Mouse (Mus musculus) retina, postnatal 1 day (tissue): ENCODE results near the gene Snrpg.

ENCODE experiments used
- DNase-seq: peaks from one replicate; pipeline ENCODE4 v3.0.0-alpha.2; 2012

The Snrpg gene

DNA sequence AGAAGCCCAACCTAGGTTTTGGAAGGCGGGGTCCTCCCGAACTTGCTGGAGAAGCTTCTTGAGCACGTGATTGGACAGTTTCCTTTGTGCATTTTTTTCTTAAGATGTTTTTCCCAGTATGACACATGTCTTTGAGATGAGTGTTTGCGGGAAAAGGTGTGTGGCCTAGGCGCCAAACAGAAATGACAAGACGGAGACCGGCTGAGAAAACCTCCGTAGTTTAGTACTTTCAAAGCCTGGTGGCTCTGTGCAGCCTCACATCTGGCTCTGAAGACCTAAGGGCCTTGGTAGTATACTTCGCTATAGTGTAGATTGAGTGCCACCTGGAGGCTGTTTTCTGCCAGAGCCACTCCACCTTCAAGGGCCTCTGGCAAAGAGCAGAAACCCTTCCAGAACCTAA, 29.9 kb downstream of the Snrpg start:
- DNase-seq = peak; percentile 76

- DNase-seq = no peak
These were observed 31.8 kb downstream of the Snrpg start for GRCm38 (mm10) chr6:86402681-86403607.

DNA sequence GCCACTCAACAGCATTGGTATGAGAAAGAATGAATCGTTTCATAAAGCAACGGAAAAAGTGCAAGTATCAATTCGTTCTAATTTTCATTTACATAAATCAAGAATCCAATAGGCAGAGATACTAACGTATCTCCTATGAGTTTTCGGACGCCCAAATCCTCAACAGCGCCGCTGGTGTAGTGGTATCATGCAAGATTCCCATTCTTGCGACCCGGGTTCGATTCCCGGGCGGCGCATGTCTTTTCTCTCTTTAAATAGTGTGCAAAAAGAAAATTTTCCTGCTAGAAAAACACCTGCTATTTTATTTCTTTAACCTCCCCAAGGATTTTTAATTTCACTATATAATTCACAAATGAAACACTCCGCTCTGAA, 32.6 kb downstream of the Snrpg start:
- DNase-seq = no peak

DNA sequence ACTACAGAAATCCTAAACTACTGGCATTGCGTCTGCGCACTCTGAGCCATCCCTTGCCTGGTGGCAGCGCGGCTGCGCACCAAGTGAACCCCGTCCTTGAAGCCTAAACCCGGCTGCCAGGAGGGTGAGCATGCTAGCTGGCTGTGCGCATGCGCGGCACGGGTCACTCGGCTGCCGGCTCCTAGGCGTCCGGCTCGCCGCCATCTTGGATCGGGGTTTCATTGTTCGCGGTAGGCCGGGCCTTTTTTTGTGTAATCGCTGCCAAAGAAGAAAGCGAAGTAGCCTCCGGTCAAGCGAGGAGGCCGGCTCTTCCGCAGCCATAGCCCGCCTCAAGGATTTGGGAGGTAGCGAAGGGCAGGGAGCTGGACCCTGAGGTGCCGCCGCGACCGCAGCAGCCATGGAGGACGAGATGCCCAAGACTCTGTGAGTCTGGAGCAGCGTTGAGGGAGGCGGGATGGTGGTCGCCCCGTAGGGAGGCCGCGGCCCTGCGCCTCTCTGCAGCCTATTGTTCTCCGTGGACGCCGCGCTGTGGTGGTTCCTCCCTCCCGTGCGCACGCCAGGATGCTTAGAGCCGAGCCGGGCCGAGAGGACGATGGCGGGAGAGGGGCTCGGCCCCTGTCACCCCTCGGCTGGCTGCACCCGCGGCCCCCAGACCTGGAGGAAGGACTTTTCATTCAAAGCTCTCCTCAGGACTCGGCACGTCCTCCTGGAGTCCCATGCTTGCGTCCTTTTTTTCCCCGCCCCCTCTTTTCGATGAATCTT, 33.2 kb downstream of the Snrpg start, which contains the start of gene Tia1:
Gene Tia1, plus strand, starts transcription at position 120 of the 762 bp plus-strand sequence.
- DNase-seq = peak; percentile 99

DNA sequence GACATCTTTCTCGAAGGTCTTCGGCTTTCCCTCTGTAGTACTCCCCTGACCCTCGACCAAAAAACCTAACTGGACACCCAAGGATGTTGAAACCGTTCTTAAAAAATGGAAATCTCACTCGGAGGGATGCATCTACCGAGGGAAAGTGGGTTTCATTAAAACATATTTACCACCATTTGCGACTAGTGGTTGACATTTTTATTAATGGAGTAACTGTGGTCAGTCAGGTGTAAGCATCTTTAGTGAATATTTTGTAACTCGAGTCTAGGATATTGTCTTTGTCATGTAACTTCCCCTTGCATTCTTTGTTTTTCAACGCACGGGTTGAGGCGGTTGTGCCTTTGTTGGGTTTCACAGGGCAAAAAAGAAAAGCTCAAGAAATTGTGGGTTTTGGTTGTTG, 33.9 kb downstream of the Snrpg start:
- peak; percentile 25 for DNase-seq

DNA sequence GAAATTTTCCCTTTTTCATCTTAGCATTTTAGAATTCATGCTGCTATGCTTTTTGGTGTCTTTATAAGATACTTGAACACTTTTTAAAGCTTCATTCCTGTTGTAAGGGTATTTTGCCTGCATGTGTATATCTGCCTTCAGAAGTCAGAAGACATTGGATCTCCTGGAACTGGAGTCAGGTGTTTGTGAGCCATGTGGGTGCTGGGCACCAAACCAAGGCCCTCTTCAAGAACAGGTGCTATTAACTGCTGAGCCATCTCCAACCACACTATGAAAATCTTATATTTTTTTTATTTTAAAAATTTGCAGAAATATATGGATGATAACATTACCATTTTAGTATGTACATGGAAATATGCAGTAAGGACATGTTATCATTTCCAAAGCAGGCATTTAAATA, 35.2 kb downstream of the Snrpg start:
- DNase-seq = no peak

DNA sequence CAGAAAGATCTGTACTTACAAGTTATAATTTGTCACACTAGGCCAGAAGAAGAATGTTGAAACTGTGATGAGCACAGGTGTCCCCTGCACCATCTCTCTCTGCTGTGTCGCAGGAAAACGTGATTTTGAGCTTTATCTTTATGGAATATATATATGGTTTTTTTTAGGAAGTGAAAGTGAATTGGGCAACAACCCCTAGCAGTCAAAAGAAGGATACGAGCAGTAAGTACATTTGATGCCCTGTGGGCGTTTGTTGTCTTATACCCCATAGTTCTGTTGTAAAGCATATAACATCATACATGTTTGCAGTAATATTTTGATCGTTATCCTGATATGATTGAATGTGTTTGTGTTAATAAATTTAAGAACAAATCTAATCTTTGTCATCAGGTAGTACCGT, 47.6 kb downstream of the Snrpg start:
- no peak for DNase-seq

DNA sequence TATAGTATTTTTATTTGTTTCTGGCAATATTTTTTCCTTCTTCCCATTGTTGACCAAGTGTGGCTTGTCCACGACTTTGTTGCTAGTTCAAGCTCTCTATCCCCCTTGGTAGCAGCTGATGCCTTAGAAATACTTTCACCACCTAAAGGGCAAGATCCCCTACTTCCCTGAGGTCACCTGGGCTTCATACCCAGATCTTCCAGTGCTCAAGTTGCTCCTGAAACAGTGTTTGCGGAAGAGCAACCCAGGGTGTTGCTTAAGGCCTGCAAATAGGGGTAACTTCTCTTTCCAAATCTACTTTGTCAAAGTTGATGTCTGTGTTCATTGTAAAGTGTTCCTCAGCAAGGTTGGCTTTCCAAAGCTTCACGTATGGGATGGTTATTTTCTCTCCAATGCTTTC, 48.1 kb downstream of the Snrpg start:
- DNase-seq = no peak

- DNase-seq = peak; percentile 55
These were observed 49.4 kb downstream of the Snrpg start for GRCm38 (mm10) chr6:86420491-86420890.

GRCm38 (mm10) chr6:86426358-86426757, 55.3 kb downstream of the Snrpg start, which contains the start of gene Gm44790:
TSS of gene Gm44790 (plus strand) at chr6:86426658.
- DNase-seq = no peak
